Mouse (Mus musculus) spleen, adult 2 months (tissue): ENCODE results near the gene Aldh1l1.

Experiments used
- CTCF ChIP-seq: fragments of 200-500 bp; IDR thresholded peaks from 2 replicates; pipeline ENCODE4 v1.5.1; 2011; ENCODE audit warnings: mild to moderate bottlenecking, inconsistent platforms; ENCODE audit not compliant: insufficient read depth, insufficient read length, insufficient replicate concordance; ENCODE audit errors: extremely low read depth
- POLR2A ChIP-seq: fragments of 200-500 bp; IDR thresholded peaks from 2 replicates; pipeline ENCODE4 v1.6.1; 2011; ENCODE audit warnings: low read depth, low read length, inconsistent platforms

- TF ChIP-seq POLR2A (no peak), CTCF (no peak)
Observed at GRCm38 (mm10) chr6:90534701-90535475, 48.7 kb downstream of the Aldh1l1 start.
